Mouse (Mus musculus) lung, adult 2 months (tissue): ENCODE data around the gene Srsf10.

Experiments
- CTCF ChIP-seq: fragments of 200-500 bp; IDR thresholded peaks from 2 replicates; pipeline ENCODE4 v1.5.1; 2011; ENCODE audit warnings: mild to moderate bottlenecking, low read length, control low read depth; ENCODE audit not compliant: insufficient read depth
- POLR2A ChIP-seq: fragments of 200-500 bp; IDR thresholded peaks from 2 replicates; pipeline ENCODE4 v1.6.1; 2011; ENCODE audit warnings: low read depth, mild to moderate bottlenecking, control low read depth, low read length, borderline replicate concordance; ENCODE audit errors: extremely low read depth

DNA sequence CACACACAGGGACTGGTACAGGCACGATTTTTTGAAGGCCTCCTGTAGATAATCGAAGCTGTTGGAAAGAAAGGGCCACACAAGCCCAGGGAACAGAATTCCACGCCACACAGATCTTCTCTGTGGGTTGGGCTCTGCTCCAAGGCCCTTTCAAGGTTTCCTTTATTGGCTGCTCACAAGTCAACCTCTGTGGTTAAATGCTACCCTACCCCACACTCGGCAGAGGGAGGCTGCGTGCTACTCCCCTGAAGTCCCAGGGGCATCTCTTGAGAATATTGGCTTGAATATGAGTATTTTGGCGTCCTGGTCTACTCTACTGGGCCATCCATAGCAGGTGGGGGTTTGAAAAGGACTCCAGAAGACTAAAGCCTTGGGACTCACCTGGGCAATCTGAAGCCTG lies 40.6 kb downstream of the Srsf10 start:
- TF ChIP-seq CTCF (no peak), POLR2A (no peak)
